Mouse (Mus musculus) forebrain, embryonic 10.5 days (tissue): Measurements from ENCODE around the gene Cfap70. TPM values are rescaled to one million over a fixed set of nuclear protein-coding genes. Genes with fewer than 3 reads are reported as not detected.

Experiments
- DNase-seq: peaks from one replicate; pipeline ENCODE4 v3.0.0-alpha.2; 2017; ENCODE audit warnings: low spot score; ENCODE audit errors: extremely low spot score
- H3K27ac ChIP-seq: fragments of 300-500 bp; sonication (generic); 2 replicates; pipeline ENCODE4 v1.5.1; 2016; ENCODE audit warnings: mild to moderate bottlenecking
- H3K27me3 ChIP-seq: fragments of 300-500 bp; sonication (generic); 2 replicates; pipeline ENCODE4 v1.6.1; 2016; ENCODE audit warnings: mild to moderate bottlenecking; ENCODE audit not compliant: poor library complexity, severe bottlenecking
- H3K36me3 ChIP-seq: fragments of 300-500 bp; sonication (generic); replicated peaks from 2 replicates; pipeline ENCODE4 v1.6.1; 2016; ENCODE audit warnings: mild to moderate bottlenecking, moderate library complexity
- H3K4me1 ChIP-seq: fragments of 300-500 bp; sonication (generic); 2 replicates; pipeline ENCODE4 v1.6.1; 2016
- H3K4me3 ChIP-seq: fragments of 300-500 bp; sonication (generic); 2 replicates; pipeline ENCODE4 v1.5.1; 2016; ENCODE audit warnings: mild to moderate bottlenecking, moderate library complexity
- H3K9me3 ChIP-seq: fragments of 300-500 bp; sonication (generic); 2 replicates; pipeline ENCODE4 v1.6.1; 2016; ENCODE audit warnings: mild to moderate bottlenecking, moderate library complexity
- WGBS: fragments of 180-500 bp; shearing (Covaris S2); methylation state at CpG from one replicate; pipeline ENCODE4 v1.1.7; 2016; 5-methylcytosine and 5-hydroxymethylcytosine counted together
- polyA plus RNA-seq: library from polyadenylated mRNA; unstranded; fragments of >200 nt; fragmentation: Nextera tagmentation; extraction: Ambion mirVana; gene quantifications from 2 replicates; pipeline ENCODE4 v1.2.1, GENCODE M21; 2016

Cfap70 gene
- polyA plus RNA-seq = 0.55 and 1.3 TPM in 2 replicates

- Histone ChIP-seq H3K36me3 (no peaks in the 10 kb centered on the region), H3K4me1 (peaks cover 10% of the 10 kb centered on the region), H3K27ac (peak within 1 kb of the TSS; percentile 8; the same call in 1 of the 2 replicates), H3K27me3 (no peaks in the 10 kb centered on the region), H3K9me3 (no peaks in the 10 kb centered on the region), H3K4me3 (peak within 1 kb of the TSS; percentile 54)
- DNase-seq = peak; percentile 68
- WGBS = 2% methylated on average over 15 of the region's 15 CpGs
Measured at GRCm38 (mm10) chr14:20451765-20452331, at the start of gene Cfap70. Gene Cfap70, minus strand, starts transcription at chr14:20452226.

- no peak overlapping the region for H3K27ac ChIP-seq
- no peak for DNase-seq
- peaks cover 70% of the 10 kb centered on the region for H3K36me3 ChIP-seq
- no peaks in the 10 kb centered on the region for H3K4me1 ChIP-seq
- no peaks in the 10 kb centered on the region for H3K27me3 ChIP-seq
- H3K4me3 ChIP-seq = no peak overlapping the region
- 94% methylated on average over 3 of the region's 3 CpGs for WGBS
- H3K9me3 ChIP-seq = no peaks in the 10 kb centered on the region
Measured at GRCm38 (mm10) chr14:20499982-20500381, 48.0 kb upstream of the Cfap70 start.

DNA sequence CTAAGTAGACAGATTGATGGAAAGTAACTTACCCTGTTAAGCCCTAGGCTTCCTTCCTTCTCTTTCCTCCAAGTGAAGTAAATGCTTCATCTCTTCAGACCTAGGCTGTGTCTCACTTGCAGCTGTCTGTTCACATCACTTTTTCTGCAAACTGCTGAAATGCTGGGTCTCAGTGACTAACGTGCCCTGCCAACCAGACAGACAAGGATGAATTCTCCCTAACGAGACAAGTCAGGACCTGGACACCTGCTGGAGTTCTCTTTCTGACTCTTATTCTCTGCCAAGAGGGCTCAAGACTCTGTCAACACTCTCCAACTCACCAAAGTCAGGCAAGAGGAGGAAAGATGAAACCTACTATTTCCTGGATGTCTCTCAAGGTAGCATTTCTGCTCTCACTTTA lies 44.6 kb upstream of the Cfap70 start, which contains the start of gene Mss51:
Mss51 (minus strand) TSS at position 299 of the 400 bp plus-strand sequence.
- Histone ChIP-seq H3K36me3 (peaks cover 83% of the 10 kb centered on the region), H3K27ac (no peak within 1 kb of the TSS), H3K4me3 (no peak within 1 kb of the TSS), H3K27me3 (no peaks in the 10 kb centered on the region), H3K9me3 (no peaks in the 10 kb centered on the region), H3K4me1 (no peaks in the 10 kb centered on the region)
- no peak for DNase-seq
- WGBS = 74% methylated on average over 2 of the region's 2 CpGs

GRCm38 (mm10) chr14:20486031-20486430 lies 34.0 kb upstream of the Cfap70 start:
- H3K4me1 ChIP-seq = peaks cover 5% of the 10 kb centered on the region; the same call in 1 of the 2 replicates
- DNase-seq = no peak
- no peak overlapping the region for H3K4me3 ChIP-seq
- H3K27ac ChIP-seq = no peak overlapping the region
- H3K27me3 ChIP-seq = no peaks in the 10 kb centered on the region
- peaks cover 56% of the 10 kb centered on the region for H3K36me3 ChIP-seq
- no peaks in the 10 kb centered on the region for H3K9me3 ChIP-seq
- 95% methylated on average over 5 of the region's 5 CpGs for WGBS

DNA sequence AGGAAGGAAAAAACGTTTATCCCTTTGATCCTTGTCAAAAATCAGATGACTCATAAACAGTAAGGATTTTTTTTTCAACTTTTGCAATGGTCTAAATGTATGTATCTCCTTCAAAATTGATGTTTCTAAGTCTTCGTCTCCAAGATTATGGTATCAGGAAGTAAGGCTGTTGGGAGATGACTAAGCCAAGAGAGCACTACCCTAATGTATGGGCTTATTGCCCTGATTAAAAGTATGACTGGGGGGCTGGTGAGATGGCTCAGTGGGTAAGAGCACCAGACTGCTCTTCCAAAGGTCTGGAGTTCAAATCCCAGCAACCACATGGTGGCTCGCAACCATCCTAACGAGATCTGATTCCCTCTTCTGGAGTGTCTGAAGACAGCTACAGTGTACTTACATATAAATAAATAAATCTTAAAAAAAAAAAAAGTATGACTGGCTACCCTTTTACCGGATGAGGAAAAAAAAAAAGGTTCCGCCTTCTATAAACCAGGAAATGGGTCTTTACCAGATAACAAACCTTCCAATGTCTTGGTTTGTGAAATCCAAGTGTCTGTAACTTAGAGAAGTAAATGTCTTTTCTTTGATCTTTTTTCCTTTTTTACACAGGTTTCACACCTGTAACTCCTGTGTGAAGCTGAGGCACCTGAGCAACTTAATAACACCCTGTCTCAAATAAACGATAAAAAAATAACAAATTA lies 30.2 kb upstream of the Cfap70 start:
- no peaks in the 10 kb centered on the region for H3K9me3 ChIP-seq
- H3K4me1 ChIP-seq = peaks cover 31% of the 10 kb centered on the region
- peaks cover 15% of the 10 kb centered on the region for H3K27me3 ChIP-seq
- no peak for DNase-seq
- peaks cover 33% of the 10 kb centered on the region for H3K36me3 ChIP-seq
- 92% methylated on average over 7 of the region's 7 CpGs for WGBS
- no peak overlapping the region for H3K27ac ChIP-seq
- H3K4me3 ChIP-seq = no peak overlapping the region

DNA sequence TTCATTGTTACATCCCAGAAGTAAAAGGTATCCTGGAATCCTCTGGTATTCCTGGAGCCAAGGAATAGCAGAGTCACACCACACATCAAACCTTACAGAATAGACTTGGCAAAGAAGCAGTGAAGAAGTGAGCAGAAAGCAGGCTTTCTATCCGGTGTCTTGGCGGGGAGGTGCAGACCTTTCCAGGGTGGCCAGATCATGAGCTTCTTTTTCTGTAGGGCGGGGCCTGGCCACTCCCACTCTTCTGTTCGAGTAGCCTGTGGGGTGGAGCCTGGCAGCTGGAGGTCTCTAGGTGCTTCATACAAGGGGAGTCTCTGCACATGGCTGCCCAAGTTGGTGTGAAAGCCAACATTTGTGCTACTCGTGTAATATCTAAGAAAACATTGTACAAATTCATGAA lies 29.2 kb upstream of the Cfap70 start:
- Histone ChIP-seq H3K4me1 (peaks cover 39% of the 10 kb centered on the region), H3K9me3 (no peaks in the 10 kb centered on the region), H3K4me3 (no peak overlapping the region), H3K27me3 (peaks cover 15% of the 10 kb centered on the region), H3K36me3 (peaks cover 25% of the 10 kb centered on the region), H3K27ac (no peak overlapping the region)
- no peak for DNase-seq
- 23% methylated on average over 5 of the region's 5 CpGs for WGBS

GRCm38 (mm10) chr14:20480195-20480579 lies 28.2 kb upstream of the Cfap70 start:
- Histone ChIP-seq H3K27me3 (peaks cover 15% of the 10 kb centered on the region), H3K27ac (no peak overlapping the region; the same call in 1 of the 2 replicates), H3K9me3 (no peaks in the 10 kb centered on the region), H3K4me3 (peak overlapping the region; percentile 78), H3K36me3 (peaks cover 20% of the 10 kb centered on the region), H3K4me1 (peaks cover 39% of the 10 kb centered on the region)
- 64% methylated on average over 1 of the region's 1 CpGs for WGBS
- DNase-seq = no peak

- Histone ChIP-seq H3K27me3 (peaks cover 15% of the 10 kb centered on the region), H3K9me3 (no peaks in the 10 kb centered on the region), H3K27ac (peak within 1 kb of the TSS; percentile 81), H3K4me3 (peak within 1 kb of the TSS; percentile 78), H3K4me1 (peaks cover 39% of the 10 kb centered on the region), H3K36me3 (peaks cover 14% of the 10 kb centered on the region)
- DNase-seq = peak; percentile 67
- WGBS = 1% methylated on average over 48 of the region's 48 CpGs
Measured at GRCm38 (mm10) chr14:20479291-20480194, 27.5 kb upstream of the Cfap70 start, which contains the start of gene Anxa7. Gene Anxa7, minus strand, starts transcription at chr14:20480133.

DNA sequence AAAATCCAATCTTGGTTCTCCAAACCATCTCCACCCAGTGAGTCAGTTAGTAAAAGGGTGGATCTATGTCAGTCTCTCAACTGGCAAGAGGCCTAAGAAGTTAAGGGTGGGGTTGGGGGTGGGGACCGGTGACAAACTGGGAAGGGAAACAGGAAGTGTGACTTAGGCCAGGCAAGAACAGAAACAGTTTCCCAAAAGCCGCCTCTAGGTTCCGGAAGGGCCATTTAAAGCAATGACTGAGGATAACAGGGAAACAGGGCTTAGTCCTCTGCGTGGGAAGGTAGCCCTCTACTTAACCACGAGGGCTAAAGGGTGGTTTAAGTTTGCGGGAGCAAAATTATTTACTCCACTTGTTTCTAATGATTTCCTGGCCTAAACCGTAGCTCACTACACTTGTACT lies 26.8 kb upstream of the Cfap70 start:
- WGBS = 22% methylated on average over 7 of the region's 7 CpGs
- Histone ChIP-seq H3K27me3 (peaks cover 15% of the 10 kb centered on the region), H3K9me3 (no peaks in the 10 kb centered on the region), H3K4me1 (peaks cover 39% of the 10 kb centered on the region), H3K4me3 (peak overlapping the region; percentile 78), H3K27ac (no peak overlapping the region), H3K36me3 (peaks cover 7% of the 10 kb centered on the region)
- DNase-seq = no peak

DNA sequence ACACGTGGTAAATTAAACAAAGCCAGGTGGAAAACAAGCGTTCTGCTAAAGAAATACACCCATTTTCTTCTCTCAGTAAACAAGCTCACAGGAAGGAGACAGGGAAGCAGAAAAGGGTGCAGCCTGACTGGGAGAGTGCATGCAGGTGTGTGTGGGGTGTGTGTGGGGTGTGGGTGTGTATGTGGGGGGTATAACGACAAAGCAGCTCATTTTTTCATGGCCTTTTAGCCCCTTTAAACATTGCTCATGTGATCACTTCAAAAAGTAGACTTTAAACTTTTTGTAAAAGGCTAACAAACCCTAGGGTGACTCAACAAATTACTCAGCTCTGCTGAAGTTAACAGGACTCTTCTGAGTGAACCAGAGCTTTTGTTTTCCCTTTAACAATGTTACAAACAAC lies 26.4 kb upstream of the Cfap70 start:
- WGBS = 54% methylated on average over 3 of the region's 3 CpGs
- no peaks in the 10 kb centered on the region for H3K9me3 ChIP-seq
- H3K36me3 ChIP-seq = 0 out of 2 replicates have a peak, but pooled peaks cover 3% of the 10 kb centered on the region
- peaks cover 39% of the 10 kb centered on the region for H3K4me1 ChIP-seq
- no peak overlapping the region for H3K27ac ChIP-seq
- H3K27me3 ChIP-seq = peaks cover 15% of the 10 kb centered on the region
- peak overlapping the region; percentile 78; the same call in 1 of the 2 replicates for H3K4me3 ChIP-seq
- no peak for DNase-seq

- WGBS = 39% methylated on average over 4 of the region's 4 CpGs
- Histone ChIP-seq H3K4me3 (no peak overlapping the region), H3K9me3 (no peaks in the 10 kb centered on the region), H3K27ac (no peak overlapping the region), H3K36me3 (no peaks in the 10 kb centered on the region), H3K27me3 (peaks cover 15% of the 10 kb centered on the region), H3K4me1 (peaks cover 39% of the 10 kb centered on the region)
- DNase-seq = no peak
Measured at GRCm38 (mm10) chr14:20477261-20478025, 25.4 kb upstream of the Cfap70 start.

- Histone ChIP-seq H3K4me1 (no peaks in the 10 kb centered on the region), H3K36me3 (peaks cover 27% of the 10 kb centered on the region), H3K27me3 (no peaks in the 10 kb centered on the region), H3K27ac (no peak overlapping the region), H3K9me3 (no peaks in the 10 kb centered on the region), H3K4me3 (no peak overlapping the region)
- no peak for DNase-seq
- WGBS = 84% methylated on average over 14 of the region's 14 CpGs
Measured at GRCm38 (mm10) chr14:20460216-20460615, 8.2 kb upstream of the Cfap70 start.
